Mouse (Mus musculus) cerebellum, adult 2 months (tissue): Measurements from ENCODE around the gene Tesk2.

Experiments
- CTCF ChIP-seq: fragments of 200-500 bp; IDR thresholded peaks from 2 replicates; pipeline ENCODE4 v1.5.1; 2011; ENCODE audit warnings: low read depth, mild to moderate bottlenecking, control low read depth, low read length, moderate library complexity, borderline replicate concordance; ENCODE audit not compliant: insufficient read depth
- POLR2A ChIP-seq: fragments of 200-500 bp; IDR thresholded peaks from 2 replicates; pipeline ENCODE4 v1.6.1; 2011; ENCODE audit warnings: low read length, control low read depth, borderline replicate concordance; ENCODE audit not compliant: insufficient read depth

- no peak for TF ChIP-seq POLR2A
- no peak for TF ChIP-seq CTCF
Observed at GRCm38 (mm10) chr4:116794273-116794672, 73.5 kb downstream of the Tesk2 start.
